Mouse (Mus musculus) kidney, adult 2 months (tissue): ENCODE results near the gene Armcx4.

Source experiments
- CTCF ChIP-seq: fragments of 200-500 bp; conservative IDR thresholded peaks from 2 replicates; pipeline ENCODE4 v1.5.1; 2011; ENCODE audit warnings: low read depth, mild to moderate bottlenecking, control low read depth, low read length, moderate library complexity, mixed read lengths; ENCODE audit not compliant: insufficient read depth, insufficient read length
- POLR2A ChIP-seq: fragments of 200-500 bp; IDR thresholded peaks from one replicate; pipeline ENCODE4 v1.6.1; 2011; ENCODE audit warnings: low read depth, low read length, control low read depth

GRCm38 (mm10) chrX:134661586-134661985 is 24.7 kb upstream of the Armcx4 start:
- TF ChIP-seq CTCF, result no peak
- no peak for TF ChIP-seq POLR2A
